Mouse (Mus musculus): ENCODE results near the gene Wdsub1. TPM values are rescaled to one million over a fixed set of nuclear protein-coding genes. Genes with fewer than 3 reads are reported as not detected.

Wdsub1 gene
- total and polyA plus RNA-seq, 3 experiments, result 8.2 to 13.5 (median 12.9) TPM

DNA sequence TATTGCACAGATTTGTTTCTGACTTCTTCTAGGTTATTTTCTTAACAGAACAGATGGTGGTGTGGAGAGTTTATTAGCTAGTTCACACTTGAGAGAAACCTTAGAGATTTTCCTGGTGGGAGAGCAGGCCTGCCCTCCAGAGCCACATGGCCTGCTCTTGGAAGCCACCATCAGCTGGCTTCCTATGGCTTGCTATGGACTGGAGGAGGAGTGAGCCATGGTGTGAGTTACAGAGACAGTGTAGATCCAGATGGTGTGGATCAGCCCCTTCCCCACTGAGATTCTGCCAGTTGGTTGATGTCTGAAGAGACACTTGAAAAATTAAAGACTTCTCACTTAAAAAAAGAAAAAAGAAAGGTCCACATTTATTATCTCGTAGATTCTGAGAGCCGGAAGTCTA lies 61.3 kb downstream of the Wdsub1 start:
- no peaks in the 10 kb centered on the region for H3K27me3 ChIP-seq (replicated peaks)
- no peak overlapping the region for H3K4me3 ChIP-seq (replicated peaks in 1 of 3; ENCODE audit: low read depth in 2 of 3, low read length in 2 of 3, poor library complexity in 1 of 3)
- H3K79me2 ChIP-seq (replicated peaks; ENCODE audit: control insufficient read depth, extremely low read depth, insufficient read depth, poor library complexity, severe bottlenecking), result no peaks in the 10 kb centered on the region
- peaks cover 0 to 3% of the 10 kb centered on the region in 2 experiments; a peak in 1 of 4 replicates for H3K4me1 ChIP-seq (ENCODE audit: control insufficient read depth in 1 of 2, insufficient read depth in 2 of 2)
- dilution Hi-C loops (cut with MboI; ENCODE audit: extremely low pct_ligation_motif_present, extremely low pct_unique_long_range_greater_than_20kb, low sequenced_read_pairs), result no loop called here
- in situ Hi-C loops (cut with MboI; ENCODE audit: low pct_ligation_motif_present, low pct_unique_long_range_greater_than_20kb, low sequenced_read_pairs), result no loop called here
- no peak overlapping the region for H3K9ac ChIP-seq (ENCODE audit: insufficient read depth, low read depth)
- TF ChIP-seq MYC (IDR thresholded peaks at IDR 0.05; ENCODE audit: low read depth, low read length), result no peak
- no peak for TF ChIP-seq ZNF384 (IDR thresholded peaks at IDR 0.05; ENCODE audit: low read depth, low read length)
- TF ChIP-seq SMC3 (IDR thresholded peaks at IDR 0.05; ENCODE audit: low read depth, low read length), result no peak
- no peak for TF ChIP-seq IRF4 (IDR thresholded peaks at IDR 0.05; ENCODE audit: low read depth, low read length)
- no peak for TF ChIP-seq PAX5 (IDR thresholded peaks at IDR 0.05; ENCODE audit: low read length)
- no peak for TF ChIP-seq SIN3A (IDR thresholded peaks at IDR 0.05; ENCODE audit: low read length)
- no peak for TF ChIP-seq KAT2A (IDR thresholded peaks at IDR 0.05; ENCODE audit: insufficient replicate concordance, low read length)
- no peak for TF ChIP-seq POLR2AphosphoS2 (IDR thresholded peaks at IDR 0.05; ENCODE audit: low read depth, low read length)
- TF ChIP-seq RCOR1 (conservative IDR thresholded peaks at IDR 0.05; ENCODE audit: low read depth, low read length), result no peak
- TF ChIP-seq EP300 (IDR thresholded peaks at IDR 0.05; ENCODE audit: low read length), result no peak
- no peak for TF ChIP-seq TBP (conservative IDR thresholded peaks at IDR 0.05; ENCODE audit: low read depth, low read length)
- no peak for TF ChIP-seq ZC3H11A (IDR thresholded peaks at IDR 0.05; ENCODE audit: low read depth, low read length)
- H3K9me3 ChIP-seq (replicated peaks; ENCODE audit: low read length), result no peaks in the 10 kb centered on the region
- DNase-seq (ENCODE audit: extremely low read depth), result no peak
- no peak overlapping the region for H3K4me2 ChIP-seq (ENCODE audit: insufficient read depth, low read depth, poor library complexity, severe bottlenecking)
- H3K27ac ChIP-seq (ENCODE audit: insufficient read depth, low read depth), result no peak overlapping the region
- H3K36me3 ChIP-seq (replicated peaks in 1 of 2; ENCODE audit: control insufficient read depth in 1 of 2, insufficient read depth in 1 of 2, low read length in 1 of 2), result no peaks in the 10 kb centered on the region

- Histone ChIP-seq H3K4me3 (replicated peaks in 1 of 3; ENCODE audit: low read depth in 2 of 3, low read length in 2 of 3, poor library complexity in 1 of 3) (no peak overlapping the region), H3K9ac (ENCODE audit: insufficient read depth, low read depth) (no peak overlapping the region), H3K4me1 (ENCODE audit: control insufficient read depth in 1 of 2, insufficient read depth in 2 of 2) (peaks cover 0 to 3% of the 10 kb centered on the region in 2 experiments; a peak in 1 of 4 replicates), H3K4me2 (ENCODE audit: insufficient read depth, low read depth, poor library complexity, severe bottlenecking) (no peak overlapping the region), H3K27ac (ENCODE audit: insufficient read depth, low read depth) (no peak overlapping the region), H3K9me3 (replicated peaks; ENCODE audit: low read length) (no peaks in the 10 kb centered on the region), H3K27me3 (replicated peaks) (no peaks in the 10 kb centered on the region), H3K36me3 (replicated peaks in 1 of 2; ENCODE audit: control insufficient read depth in 1 of 2, insufficient read depth in 1 of 2, low read length in 1 of 2) (no peaks in the 10 kb centered on the region), H3K79me2 (replicated peaks; ENCODE audit: control insufficient read depth, extremely low read depth, insufficient read depth, poor library complexity, severe bottlenecking) (no peaks in the 10 kb centered on the region)
- no peak for TF ChIP-seq IRF4 (IDR thresholded peaks at IDR 0.05; ENCODE audit: low read depth, low read length)
- TF ChIP-seq UBTF (IDR thresholded peaks at IDR 0.05; ENCODE audit: low read depth, low read length), result no peak
- no peak for TF ChIP-seq PAX5 (IDR thresholded peaks at IDR 0.05; ENCODE audit: low read length)
- TF ChIP-seq EP300 (IDR thresholded peaks at IDR 0.05; ENCODE audit: low read length), result no peak
- no peak for DNase-seq (ENCODE audit: extremely low read depth)
- in situ Hi-C loops (cut with MboI; ENCODE audit: low pct_ligation_motif_present, low pct_unique_long_range_greater_than_20kb, low sequenced_read_pairs) (no loop called here), dilution Hi-C loops (cut with MboI; ENCODE audit: extremely low pct_ligation_motif_present, extremely low pct_unique_long_range_greater_than_20kb, low sequenced_read_pairs) (no loop called here)
Observed at GRCm38 (mm10) chr2:59820088-59820487, 62.3 kb downstream of the Wdsub1 start.

- no peak overlapping the region for H3K4me3 ChIP-seq (replicated peaks in 1 of 3; ENCODE audit: low read depth in 2 of 3, low read length in 2 of 3, poor library complexity in 1 of 3)
- no peak overlapping the region for H3K4me2 ChIP-seq (ENCODE audit: insufficient read depth, low read depth, poor library complexity, severe bottlenecking)
- no peaks in the 10 kb centered on the region for H3K27me3 ChIP-seq (replicated peaks)
- H3K27ac ChIP-seq (ENCODE audit: insufficient read depth, low read depth), result no peak overlapping the region
- H3K36me3 ChIP-seq (replicated peaks in 1 of 2; ENCODE audit: control insufficient read depth in 1 of 2, insufficient read depth in 1 of 2, low read length in 1 of 2), result no peaks in the 10 kb centered on the region
- in situ Hi-C loops (cut with MboI; ENCODE audit: low pct_ligation_motif_present, low pct_unique_long_range_greater_than_20kb, low sequenced_read_pairs), result no loop called here
- H3K4me1 ChIP-seq (ENCODE audit: control insufficient read depth in 1 of 2, insufficient read depth in 2 of 2), result peaks cover 0 to 3% of the 10 kb centered on the region in 2 experiments; a peak in 1 of 4 replicates
- no peaks in the 10 kb centered on the region for H3K79me2 ChIP-seq (replicated peaks; ENCODE audit: control insufficient read depth, extremely low read depth, insufficient read depth, poor library complexity, severe bottlenecking)
- H3K9me3 ChIP-seq (replicated peaks; ENCODE audit: low read length), result no peaks in the 10 kb centered on the region
- TF ChIP-seq NRF1 (IDR thresholded peaks at IDR 0.05; ENCODE audit: low read depth, low read length), result no peak
- TF ChIP-seq CHD2 (IDR thresholded peaks at IDR 0.05; ENCODE audit: low read length), result no peak
- no peak for TF ChIP-seq CHD1 (IDR thresholded peaks at IDR 0.05; ENCODE audit: low read depth, low read length)
- no peak for TF ChIP-seq GABPA (IDR thresholded peaks at IDR 0.05; ENCODE audit: insufficient replicate concordance, low read depth, low read length)
- TF ChIP-seq ZKSCAN1 (IDR thresholded peaks at IDR 0.05; ENCODE audit: borderline replicate concordance, low read depth, low read length), result no peak
- TF ChIP-seq SIN3A (IDR thresholded peaks at IDR 0.05; ENCODE audit: low read length), result no peak
- dilution Hi-C loops (cut with MboI; ENCODE audit: extremely low pct_ligation_motif_present, extremely low pct_unique_long_range_greater_than_20kb, low sequenced_read_pairs), result no loop called here
- H3K9ac ChIP-seq (ENCODE audit: insufficient read depth, low read depth), result no peak overlapping the region
- DNase-seq (ENCODE audit: extremely low read depth), result no peak
Observed at GRCm38 (mm10) chr2:59819415-59819814, 63.0 kb downstream of the Wdsub1 start.

Data from CH12.LX (cell line).